Mouse (Mus musculus) small intestine, adult 2 months (tissue): ENCODE measurements around the gene Gne.

Experiments
- CTCF ChIP-seq: fragments of 200-500 bp; IDR thresholded peaks from 2 replicates; pipeline ENCODE4 v1.5.1; 2012; ENCODE audit warnings: low read depth, mild to moderate bottlenecking, control low read depth, inconsistent platforms, low read length, moderate library complexity, mixed read lengths; ENCODE audit not compliant: insufficient replicate concordance, insufficient read length; ENCODE audit errors: extremely low read depth
- POLR2A ChIP-seq: fragments of 200-500 bp; IDR thresholded peaks from 2 replicates; pipeline ENCODE4 v1.6.1; 2012; ENCODE audit warnings: low read depth, mild to moderate bottlenecking, control low read depth, inconsistent platforms, low read length, moderate library complexity

- TF ChIP-seq CTCF (no peak), POLR2A (no peak)
Measured at GRCm38 (mm10) chr4:44004126-44004525, 79.9 kb downstream of the Gne start, which contains the start of gene Clta.
